Mouse (Mus musculus) G1E (cell line): ENCODE measurements around the gene Pnma1. TPM values are rescaled to one million over a fixed set of nuclear protein-coding genes. Genes with fewer than 3 reads are reported as not detected.
A peak's percentile ranks its signal among the peaks of the same experiment; 100 is the strongest.

Experiments
- ATAC-seq: 2 replicates; pipeline ENCODE4 v1.8.0; 2016; ENCODE audit warnings: mild to moderate bottlenecking; ENCODE audit not compliant: insufficient number of reproducible peaks, poor library complexity, low FRiP score, severe bottlenecking; ENCODE audit errors: extremely low read depth
- DNase-seq: peaks from one replicate; pipeline ENCODE4 v3.0.0; 2012; ENCODE audit warnings: low spot score
- H3K27me3 ChIP-seq: 2 replicates; pipeline ENCODE4 v1.6.1; 2012; ENCODE audit warnings: mild to moderate bottlenecking, low read length, inconsistent platforms; ENCODE audit not compliant: insufficient read depth
- H3K36me3 ChIP-seq: replicated peaks from 2 replicates; pipeline ENCODE3; 2012; ENCODE audit warnings: mild to moderate bottlenecking, inconsistent platforms
- H3K4me1 ChIP-seq: 2 replicates; pipeline ENCODE4 v1.6.1; 2012; ENCODE audit warnings: low read depth, low read length, inconsistent platforms, mixed read lengths; ENCODE audit not compliant: insufficient read depth
- H3K4me3 ChIP-seq: 2 replicates; pipeline ENCODE4 v1.5.1; 2012; ENCODE audit warnings: low read depth, mild to moderate bottlenecking, inconsistent platforms, low read length, moderate library complexity, mixed read lengths
- H3K9me3 ChIP-seq: replicated peaks from 2 replicates; pipeline ENCODE4 v1.6.1; 2012; ENCODE audit warnings: inconsistent platforms
- CTCF ChIP-seq: IDR thresholded peaks from 2 replicates; pipeline ENCODE4 v1.5.1; 2012; ENCODE audit warnings: low read depth, low read length, inconsistent platforms, mixed read lengths
- GATA1 ChIP-seq: IDR thresholded peaks from 2 replicates; pipeline ENCODE4 v1.6.1; 2012; ENCODE audit warnings: borderline replicate concordance, low read length, inconsistent platforms, mixed read lengths
- GATA2 ChIP-seq: IDR thresholded peaks from 2 replicates; pipeline ENCODE4 v1.6.1; 2012; ENCODE audit warnings: low read depth, low read length, inconsistent platforms, borderline replicate concordance
- POLR2AphosphoS5 ChIP-seq: IDR thresholded peaks from 2 replicates; pipeline ENCODE4 v1.6.1; 2012; ENCODE audit warnings: low read depth, low read length, inconsistent platforms; ENCODE audit not compliant: insufficient replicate concordance
- TAL1 ChIP-seq: conservative IDR thresholded peaks from 2 replicates; pipeline ENCODE4 v1.6.1; 2012; ENCODE audit warnings: low read depth, low read length, inconsistent platforms, mixed read lengths
- polyA plus RNA-seq: library from polyadenylated mRNA; stranded (reverse); fragments of >175 nt; gene quantifications from 2 replicates; pipeline ENCODE4 v1.2.3, GENCODE M21; 2012
- total RNA-seq, 2 experiments: library from RNA; stranded (forward) in 1 of 2; stranded (reverse) in 1 of 2; fragments of 200-1000 nt in 1 of 2; fragments of >200 nt in 1 of 2; fragmentation: Nextera tagmentation in 1 of 2; gene quantifications; 2 replicates each; pipeline ENCODE4 v1.2.3; 2014 to 2017

The Pnma1 gene
- total and polyA plus RNA-seq, 3 experiments, result 0.14 to 0.83 (median 0.76) TPM

- H3K27me3 ChIP-seq, result no peaks in the 10 kb centered on the region
- H3K36me3 ChIP-seq, result peaks cover 79% of the 10 kb centered on the region
- H3K4me1 ChIP-seq, result peaks cover 95% of the 10 kb centered on the region
- peak overlapping the region; percentile 44; the same call in 1 of the 2 replicates for H3K4me3 ChIP-seq
- ATAC-seq, result no peak
- no peak for DNase-seq
- no peak for TF ChIP-seq POLR2AphosphoS5
- TF ChIP-seq GATA2, result no peak
- TF ChIP-seq GATA1, result no peak
- no peak for TF ChIP-seq TAL1
- no peak for TF ChIP-seq CTCF
- H3K9me3 ChIP-seq, result no peaks in the 10 kb centered on the region
These were observed 30.6 kb upstream of the Pnma1 start for GRCm38 (mm10) chr12:84178652-84179445.

GRCm38 (mm10) chr12:84178052-84178451 is 29.8 kb upstream of the Pnma1 start:
- H3K36me3 ChIP-seq, result peaks cover 83% of the 10 kb centered on the region
- no peak for TF ChIP-seq GATA1
- TF ChIP-seq CTCF, result no peak
- no peak for TF ChIP-seq POLR2AphosphoS5
- no peak for TF ChIP-seq TAL1
- no peak for TF ChIP-seq GATA2
- peaks cover 99% of the 10 kb centered on the region for H3K4me1 ChIP-seq
- DNase-seq (no peak), ATAC-seq (no peak)
- no peaks in the 10 kb centered on the region for H3K27me3 ChIP-seq
- H3K9me3 ChIP-seq, result no peaks in the 10 kb centered on the region
- peak overlapping the region; percentile 31; the same call in 1 of the 2 replicates for H3K4me3 ChIP-seq

GRCm38 (mm10) chr12:84176886-84177765 is 28.8 kb upstream of the Pnma1 start:
- H3K4me3 ChIP-seq, result peak overlapping the region; percentile 70; the same call in 1 of the 2 replicates
- DNase-seq (peak; percentile 76), ATAC-seq (no peak)

GRCm38 (mm10) chr12:84176126-84176769 is 28.0 kb upstream of the Pnma1 start:
- Histone ChIP-seq H3K4me1 (peaks cover 98% of the 10 kb centered on the region), H3K9me3 (no peaks in the 10 kb centered on the region), H3K4me3 (peak overlapping the region; percentile 70), H3K36me3 (peaks cover 85% of the 10 kb centered on the region), H3K27me3 (no peaks in the 10 kb centered on the region)
- no peak for TF ChIP-seq POLR2AphosphoS5
- TF ChIP-seq GATA1, result no peak
- TF ChIP-seq GATA2, result no peak
- TF ChIP-seq CTCF, result no peak
- TF ChIP-seq TAL1, result no peak
- no peak for DNase-seq
- no peak; the same call in 1 of the 2 replicates for ATAC-seq

More at GRCm38 (mm10) chr12:84176886-84177765, 28.8 kb upstream of the Pnma1 start:
- peaks cover 99% of the 10 kb centered on the region for H3K4me1 ChIP-seq
- TF ChIP-seq TAL1 (no peak), GATA2 (no peak), CTCF (no peak), GATA1 (no peak), POLR2AphosphoS5 (no peak)
- peaks cover 85% of the 10 kb centered on the region for H3K36me3 ChIP-seq
- no peaks in the 10 kb centered on the region for H3K9me3 ChIP-seq
- no peaks in the 10 kb centered on the region for H3K27me3 ChIP-seq

- H3K9me3 ChIP-seq, result no peaks in the 10 kb centered on the region
- DNase-seq (peak; percentile 97), ATAC-seq (peak; percentile 72)
- TF ChIP-seq POLR2AphosphoS5, result no peak
- no peak for TF ChIP-seq GATA1
- no peak for TF ChIP-seq GATA2
- peak; percentile 74; the same call in 1 of the 2 replicates for TF ChIP-seq TAL1
- TF ChIP-seq CTCF, result no peak
- H3K27me3 ChIP-seq, result no peaks in the 10 kb centered on the region
- H3K4me1 ChIP-seq, result peaks cover 97% of the 10 kb centered on the region
- peak overlapping the region; percentile 70 for H3K4me3 ChIP-seq
- peaks cover 85% of the 10 kb centered on the region for H3K36me3 ChIP-seq
These were observed 27.4 kb upstream of the Pnma1 start for GRCm38 (mm10) chr12:84175659-84176061.

- Histone ChIP-seq H3K4me3 (peak overlapping the region; percentile 65; the same call in 1 of the 2 replicates), H3K9me3 (no peaks in the 10 kb centered on the region), H3K36me3 (peaks cover 85% of the 10 kb centered on the region), H3K4me1 (peaks cover 96% of the 10 kb centered on the region), H3K27me3 (no peaks in the 10 kb centered on the region)
- DNase-seq (no peak), ATAC-seq (no peak)
- TF ChIP-seq GATA1, result no peak
- TF ChIP-seq POLR2AphosphoS5, result no peak
- no peak for TF ChIP-seq GATA2
- TF ChIP-seq TAL1, result no peak
- TF ChIP-seq CTCF, result no peak
These were observed 26.6 kb upstream of the Pnma1 start for GRCm38 (mm10) chr12:84174871-84175270.
